Mouse (Mus musculus) megakaryocyte-erythroid progenitor cell, adult 5 weeks (primary cell): Measurements from ENCODE around the gene Erbb4. TPM values are rescaled to one million over a fixed set of nuclear protein-coding genes. Genes with fewer than 3 reads are reported as not detected.

Experiments
- polyA plus RNA-seq: library from polyadenylated mRNA; stranded (reverse); fragments of >175 nt; gene quantifications from 2 replicates; pipeline ENCODE4 v1.2.3, GENCODE M21; 2012

Erbb4 gene
- not detected in 2 replicates for polyA plus RNA-seq

DNA sequence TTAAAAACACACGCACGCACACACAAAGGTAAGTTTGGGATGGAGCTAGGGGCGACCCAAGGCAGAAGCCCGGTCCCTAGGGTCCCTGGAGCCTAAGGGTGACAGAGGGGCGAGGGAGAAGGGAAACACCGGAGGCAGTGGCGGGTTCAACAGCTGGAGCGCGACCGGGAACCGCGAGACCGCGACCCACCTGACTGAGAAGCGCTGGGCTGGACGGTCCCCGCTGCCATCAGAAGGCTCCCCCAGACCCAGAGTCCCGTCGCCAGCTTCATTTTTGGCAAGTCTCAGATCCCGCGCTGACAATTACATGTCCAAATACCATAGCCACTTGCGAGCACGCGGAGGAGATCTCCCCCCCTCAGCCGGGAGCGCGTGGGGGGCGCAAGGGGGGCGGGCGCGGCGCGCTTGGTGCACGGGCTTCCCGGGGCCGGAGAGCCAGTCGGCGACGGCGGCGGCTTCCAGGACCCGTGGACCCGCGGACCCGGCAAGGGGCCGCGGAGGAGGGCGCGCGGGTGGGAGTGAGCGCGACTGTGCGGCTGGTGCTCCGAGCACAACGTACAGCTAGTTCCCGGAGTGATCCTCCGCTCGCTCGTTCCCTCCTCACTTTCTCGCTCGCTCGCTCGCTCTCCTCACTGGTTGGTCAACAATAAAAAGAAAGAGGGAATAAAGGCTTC is at the start of gene Erbb4:
Gene Erbb4, minus strand, starts transcription at position 575 of the 674 bp plus-strand sequence.

